Mouse (Mus musculus) stomach, embryonic 15.5 days (tissue): ENCODE measurements around the gene Gm45208. TPM values are rescaled to one million over a fixed set of nuclear protein-coding genes. Genes with fewer than 3 reads are reported as not detected.
"Not testable (repeated sequence)": the region's sequence is repeated elsewhere in the genome, so short reads cannot be mapped to it uniquely, and the experiment has no call there.

Experiments
- ATAC-seq: fragments of 200-750 bp; cut with Nextera tagmentation; 2 replicates; pipeline ENCODE4 v1.8.0; 2017; ENCODE audit warnings: low read depth, moderate number of reproducible peaks, moderate TSS enrichment; ENCODE audit not compliant: insufficient read depth, low FRiP score
- H3K27ac ChIP-seq: fragments of 300-500 bp; sonication (generic); 2 replicates; pipeline ENCODE4 v1.5.1; 2015; ENCODE audit warnings: mild to moderate bottlenecking, inconsistent platforms
- H3K27me3 ChIP-seq: fragments of 300-500 bp; sonication (generic); replicated peaks from 2 replicates; pipeline ENCODE4 v1.6.1; 2015; ENCODE audit warnings: inconsistent platforms
- H3K36me3 ChIP-seq: fragments of 300-500 bp; sonication (generic); 2 replicates; pipeline ENCODE4 v1.6.1; 2015; ENCODE audit warnings: inconsistent platforms
- H3K4me1 ChIP-seq: fragments of 300-500 bp; sonication (generic); 2 replicates; pipeline ENCODE4 v1.6.1; 2015; ENCODE audit warnings: inconsistent platforms
- H3K4me2 ChIP-seq: fragments of 300-500 bp; sonication (generic); 2 replicates; pipeline ENCODE4 v1.6.1; 2015; ENCODE audit warnings: mild to moderate bottlenecking, inconsistent platforms
- H3K4me3 ChIP-seq: fragments of 300-500 bp; sonication (generic); replicated peaks from 2 replicates; pipeline ENCODE4 v1.5.1; 2015; ENCODE audit warnings: inconsistent platforms
- H3K9ac ChIP-seq: fragments of 300-500 bp; sonication (generic); 2 replicates; pipeline ENCODE4 v1.6.1; 2015; ENCODE audit warnings: inconsistent platforms
- H3K9me3 ChIP-seq: fragments of 300-500 bp; sonication (generic); 2 replicates; pipeline ENCODE4 v1.6.1; 2016; ENCODE audit warnings: inconsistent platforms
- WGBS: fragments of 180-500 bp; shearing (Covaris S2); methylation state at CpG from one replicate; pipeline ENCODE4 v1.1.7; 2015; 5-methylcytosine and 5-hydroxymethylcytosine counted together
- polyA plus RNA-seq: library from polyadenylated mRNA; unstranded; fragments of >200 nt; fragmentation: Nextera tagmentation; extraction: Ambion mirVana; gene quantifications from 2 replicates; pipeline ENCODE4 v1.2.1, GENCODE M21; 2015

The Gm45208 gene
- polyA plus RNA-seq, 1 experiment from 2014 or later, result 1.5 TPM

GRCm38 (mm10) chrX:7692862-7693261 is 29.2 kb upstream of the Gm45208 start:
- Histone ChIP-seq H3K4me3 (no peak overlapping the region), H3K27me3 (no peaks in the 10 kb centered on the region), H3K36me3 (no peaks in the 10 kb centered on the region), H3K9ac (no peak overlapping the region), H3K27ac (no peak overlapping the region), H3K9me3 (no peaks in the 10 kb centered on the region), H3K4me2 (no peak overlapping the region), H3K4me1 (no peaks in the 10 kb centered on the region)
- ATAC-seq, result no peak
- WGBS, result 44% methylated on average over 4 of the region's 4 CpGs

- H3K36me3 ChIP-seq, result no peaks in the 10 kb centered on the region
- no peaks in the 10 kb centered on the region for H3K27me3 ChIP-seq
- H3K4me2 ChIP-seq, result peak overlapping the region; percentile 42
- no peak overlapping the region for H3K27ac ChIP-seq
- H3K9me3 ChIP-seq, result no peaks in the 10 kb centered on the region
- ATAC-seq, result peak; percentile 7; the same call in 1 of the 2 replicates
- 43% methylated on average over 6 of the region's 6 CpGs for WGBS
- H3K4me3 ChIP-seq, result peak overlapping the region; percentile 56; the same call in 1 of the 2 replicates
- H3K9ac ChIP-seq, result no peak overlapping the region
- H3K4me1 ChIP-seq, result no peaks in the 10 kb centered on the region
Measured at GRCm38 (mm10) chrX:7696520-7696919, 25.5 kb upstream of the Gm45208 start.

- WGBS, result 12% methylated on average over 33 of the region's 33 CpGs
- H3K4me3 ChIP-seq, result peak within 1 kb of the TSS; percentile 56
- H3K27me3 ChIP-seq, result no peaks in the 10 kb centered on the region
- no peaks in the 10 kb centered on the region for H3K36me3 ChIP-seq
- H3K9me3 ChIP-seq, result no peaks in the 10 kb centered on the region
- peak; percentile 92 for ATAC-seq
- H3K27ac ChIP-seq, result no peak within 1 kb of the TSS
- H3K9ac ChIP-seq, result peak within 1 kb of the TSS; percentile 26; the same call in 1 of the 2 replicates
- H3K4me1 ChIP-seq, result no peaks in the 10 kb centered on the region
- peak within 1 kb of the TSS; percentile 51 for H3K4me2 ChIP-seq
Measured at GRCm38 (mm10) chrX:7696954-7697381, 25.1 kb upstream of the Gm45208 start, which contains the start of gene Gpkow. TSS of gene Gpkow (plus strand) at chrX:7697131.

- peak overlapping the region; percentile 38 for H3K4me3 ChIP-seq
- not testable (repeated sequence) for H3K9ac ChIP-seq, H3K9me3 ChIP-seq, ATAC-seq, H3K27me3 ChIP-seq, H3K27ac ChIP-seq, H3K4me1 ChIP-seq, H3K36me3 ChIP-seq
- 21% methylated on average over 6 of the region's 12 CpGs for WGBS
- H3K4me2 ChIP-seq, result peak overlapping the region; percentile 46
Measured at GRCm38 (mm10) chrX:7713764-7714134, 8.3 kb upstream of the Gm45208 start.

GRCm38 (mm10) chrX:7714135-7714899 is 7.7 kb upstream of the Gm45208 start, which contains the start of gene Wdr45:
TSS of gene Wdr45 (plus strand) at chrX:7714333.
- not testable (repeated sequence) for H3K9ac ChIP-seq, H3K27me3 ChIP-seq, H3K27ac ChIP-seq, H3K36me3 ChIP-seq, H3K9me3 ChIP-seq, H3K4me1 ChIP-seq
- peak; percentile 95 for ATAC-seq
- Histone ChIP-seq H3K4me3 (peak within 1 kb of the TSS; percentile 38), H3K4me2 (peak within 1 kb of the TSS; percentile 46)
- 13% methylated on average over 33 of the region's 60 CpGs for WGBS

GRCm38 (mm10) chrX:7716058-7716457 is 6.0 kb upstream of the Gm45208 start:
- H3K9ac ChIP-seq, H3K4me2 ChIP-seq, H3K27me3 ChIP-seq, H3K36me3 ChIP-seq, H3K9me3 ChIP-seq, H3K27ac ChIP-seq, ATAC-seq, H3K4me3 ChIP-seq, H3K4me1 ChIP-seq: not testable (repeated sequence)
- WGBS, result 24% methylated on average over 1 of the region's 1 CpGs

GRCm38 (mm10) chrX:7722282-7722611 is 202 bp downstream of the Gm45208 start:
- 30% methylated on average over 11 of the region's 11 CpGs for WGBS
- Histone ChIP-seq H3K9ac (no peak overlapping the region), H3K9me3 (no peaks in the 10 kb centered on the region), H3K4me3 (peak overlapping the region; percentile 58), H3K4me1 (peaks cover 6% of the 10 kb centered on the region; the same call in 1 of the 2 replicates), H3K27ac (peak overlapping the region; percentile 95), H3K27me3 (no peaks in the 10 kb centered on the region), H3K36me3 (no peaks in the 10 kb centered on the region), H3K4me2 (peak overlapping the region; percentile 52)
- ATAC-seq, result no peak

GRCm38 (mm10) chrX:7722691-7723090 is 646 bp downstream of the Gm45208 start:
- Histone ChIP-seq H3K4me3 (peak overlapping the region; percentile 58), H3K9ac (no peak overlapping the region), H3K4me2 (peak overlapping the region; percentile 52), H3K27me3 (no peaks in the 10 kb centered on the region), H3K4me1 (peaks cover 6% of the 10 kb centered on the region; the same call in 1 of the 2 replicates), H3K36me3 (no peaks in the 10 kb centered on the region), H3K9me3 (no peaks in the 10 kb centered on the region), H3K27ac (no peak overlapping the region)
- 13% methylated on average over 4 of the region's 4 CpGs for WGBS
- no peak for ATAC-seq

GRCm38 (mm10) chrX:7724135-7724534 is 2.1 kb downstream of the Gm45208 start:
- H3K9ac ChIP-seq, result no peak overlapping the region
- H3K9me3 ChIP-seq, result no peaks in the 10 kb centered on the region
- no peak overlapping the region for H3K4me3 ChIP-seq
- H3K36me3 ChIP-seq, result no peaks in the 10 kb centered on the region
- H3K4me1 ChIP-seq, result peaks cover 6% of the 10 kb centered on the region; the same call in 1 of the 2 replicates
- 82% methylated on average over 7 of the region's 7 CpGs for WGBS
- ATAC-seq, result no peak
- no peak overlapping the region for H3K27ac ChIP-seq
- H3K27me3 ChIP-seq, result no peaks in the 10 kb centered on the region
- H3K4me2 ChIP-seq, result no peak overlapping the region

GRCm38 (mm10) chrX:7725841-7726240 is 3.8 kb downstream of the Gm45208 start:
- no peak overlapping the region for H3K27ac ChIP-seq
- H3K4me3 ChIP-seq, result no peak overlapping the region
- no peak for ATAC-seq
- no peaks in the 10 kb centered on the region for H3K36me3 ChIP-seq
- no peak overlapping the region for H3K4me2 ChIP-seq
- peaks cover 6% of the 10 kb centered on the region; the same call in 1 of the 2 replicates for H3K4me1 ChIP-seq
- H3K9ac ChIP-seq, result no peak overlapping the region
- no peaks in the 10 kb centered on the region for H3K27me3 ChIP-seq
- WGBS, result 86% methylated on average over 12 of the region's 12 CpGs
- no peaks in the 10 kb centered on the region for H3K9me3 ChIP-seq

GRCm38 (mm10) chrX:7727176-7727575 is 5.1 kb downstream of the Gm45208 start:
- Histone ChIP-seq H3K36me3 (no peaks in the 10 kb centered on the region), H3K4me3 (no peak overlapping the region), H3K4me2 (no peak overlapping the region), H3K27me3 (no peaks in the 10 kb centered on the region), H3K27ac (no peak overlapping the region), H3K9ac (no peak overlapping the region), H3K4me1 (peaks cover 6% of the 10 kb centered on the region; the same call in 1 of the 2 replicates), H3K9me3 (no peaks in the 10 kb centered on the region)
- no peak for ATAC-seq
- WGBS, result 93% methylated on average over 13 of the region's 13 CpGs

- Histone ChIP-seq H3K9ac (no peak within 1 kb of the TSS), H3K4me2 (peak within 1 kb of the TSS; percentile 53), H3K27ac (peak within 1 kb of the TSS; percentile 61), H3K27me3 (no peaks in the 10 kb centered on the region), H3K36me3 (no peaks in the 10 kb centered on the region), H3K4me3 (peak within 1 kb of the TSS; percentile 49), H3K9me3 (no peaks in the 10 kb centered on the region), H3K4me1 (no peaks in the 10 kb centered on the region)
- 15% methylated on average over 42 of the region's 42 CpGs for WGBS
- peak; percentile 94 for ATAC-seq
Measured at GRCm38 (mm10) chrX:7728215-7728921, 6.3 kb downstream of the Gm45208 start, which contains the start of gene Praf2. TSS of gene Praf2 (plus strand) at chrX:7728439.
